ENCODE assay signal across 8 mouse cellular contexts in genomic region chr5:44224916-44225600, GRCm38 (mm10). TPM values are rescaled to one million over a fixed set of nuclear protein-coding genes. Genes with fewer than 3 reads are reported as not detected.
DNase-seq lines count a peak whose midpoint lies in the region; ATAC-seq lines count a peak whose summit lies in the region.

No protein-coding gene starts in this region.

- H3K9ac ChIP-seq in heart, embryonic 16.5 days (ENCODE audit: low read length): peak overlapping the region; percentile 91
- H3K9ac ChIP-seq in hindbrain, embryonic 13.5 days: peak overlapping the region; percentile 93; the same call in 1 of the 2 replicates
- H3K9ac ChIP-seq in midbrain, embryonic 15.5 days: 0 out of 2 replicates have a peak overlapping the region, but pooled peaks have one; percentile 87

- H3K4me2 ChIP-seq in heart, embryonic 16.5 days (ENCODE audit: low read depth, low read length): peak overlapping the region; percentile 78
- peak overlapping the region; percentile 82 for H3K4me2 ChIP-seq in hindbrain, embryonic 13.5 days
- H3K4me2 ChIP-seq in midbrain, embryonic 15.5 days: peak overlapping the region; percentile 84

- H3K4me3 ChIP-seq in heart, embryonic 16.5 days (ENCODE audit: low read length): peak overlapping the region; percentile 89
- H3K4me3 ChIP-seq in hindbrain, embryonic 13.5 days: peak overlapping the region; percentile 82
- H3K4me3 ChIP-seq in midbrain, embryonic 15.5 days: peak overlapping the region; percentile 87

- DNase-seq in heart, adult 18-20 months: no peak
- peak; percentile 62 for DNase-seq in adipocyte (ENCODE audit: low spot score)
- no peak for DNase-seq in right cerebral cortex, adult 2 months (ENCODE audit: low spot score in 2 of 2)
- no peak for DNase-seq in cerebellum, adult 11 months
- DNase-seq in adrenal gland, adult 8-10 months: no peak

- no peaks in the 10 kb centered on the region for H3K36me3 ChIP-seq in heart, embryonic 16.5 days (ENCODE audit: control insufficient read depth, insufficient read depth)
- H3K36me3 ChIP-seq in hindbrain, embryonic 13.5 days: no peaks in the 10 kb centered on the region
- H3K36me3 ChIP-seq in midbrain, embryonic 15.5 days (replicated peaks): no peaks in the 10 kb centered on the region

- H3K27ac ChIP-seq in heart, embryonic 16.5 days (ENCODE audit: low read length): no peak overlapping the region
- H3K27ac ChIP-seq in hindbrain, embryonic 13.5 days: no peak overlapping the region
- no peak overlapping the region for H3K27ac ChIP-seq in midbrain, embryonic 15.5 days

- H3K4me1 ChIP-seq in heart, embryonic 16.5 days (ENCODE audit: control insufficient read depth, insufficient read depth, low read length): peaks cover 27% of the 10 kb centered on the region
- H3K4me1 ChIP-seq in hindbrain, embryonic 13.5 days (replicated peaks): peaks cover 34% of the 10 kb centered on the region
- H3K4me1 ChIP-seq in midbrain, embryonic 15.5 days: peaks cover 38% of the 10 kb centered on the region

- H3K9me3 ChIP-seq in heart, embryonic 16.5 days (replicated peaks; ENCODE audit: control insufficient read depth, low read length): no peaks in the 10 kb centered on the region
- no peaks in the 10 kb centered on the region for H3K9me3 ChIP-seq in hindbrain, embryonic 13.5 days
- no peaks in the 10 kb centered on the region for H3K9me3 ChIP-seq in midbrain, embryonic 15.5 days

- ATAC-seq in heart, embryonic 16.5 days (replicated peaks; ENCODE audit: extremely low read depth, insufficient read depth, low FRiP score): no peak
- no peak for ATAC-seq in hindbrain, embryonic 13.5 days (ENCODE audit: low FRiP score)
- ATAC-seq in midbrain, embryonic 15.5 days (replicated peaks): no peak

- 75% methylated on average over 4 of the region's 4 CpGs for WGBS in heart, embryonic 16.5 days
- 70% methylated on average over 4 of the region's 4 CpGs for WGBS in hindbrain, embryonic 13.5 days
- 61% methylated on average over 4 of the region's 4 CpGs for WGBS in midbrain, embryonic 15.5 days

- no peaks in the 10 kb centered on the region for H3K27me3 ChIP-seq in heart, embryonic 16.5 days (ENCODE audit: control insufficient read depth, insufficient read depth, low read length)
- H3K27me3 ChIP-seq in hindbrain, embryonic 13.5 days: no peaks in the 10 kb centered on the region
- no peaks in the 10 kb centered on the region for H3K27me3 ChIP-seq in midbrain, embryonic 15.5 days (replicated peaks)

RNA-seq across cellular contexts. Expression of gene Tapt1, which starts 1.4 kb away (rescaled TPM):
- 27.4 and 29.5 TPM in 2 replicates for polyA plus RNA-seq in heart, embryonic 16.5 days (2015; fragmentation: Nextera tagmentation; extraction: Ambion mirVana)
- total RNA-seq in heart, adult 18-20 months (2021): 10 to 100 TPM; 18.8 to 20.7 TPM
- polyA plus RNA-seq in hindbrain, embryonic 13.5 days (2015; fragmentation: Nextera tagmentation; extraction: Ambion mirVana): 28.3 and 30.6 TPM in 2 replicates
- 32.3 and 33.2 TPM in 2 replicates for polyA plus RNA-seq in midbrain, embryonic 15.5 days (2015; fragmentation: Nextera tagmentation; extraction: Ambion mirVana)
- 10 to 100 TPM; 42.0 to 84.9 (median 58.7) TPM for total RNA-seq in adrenal gland, adult 8-10 months (2022)
